Comparison of ENCODE assay signal across 8 mouse cellular contexts in genomic region chr9:60951071-60951561, GRCm38 (mm10).
DNase-seq lines count a peak whose midpoint lies in the region; ATAC-seq lines count a peak whose summit lies in the region.

No protein-coding gene starts in this region.

- no peak overlapping the region for H3K9ac ChIP-seq in embryonic facial prominence, embryonic 12.5 days
- H3K9ac ChIP-seq in intestine, embryonic 16.5 days (ENCODE audit: low read depth, low read length): no peak overlapping the region

- peak overlapping the region; percentile 78 for H3K27ac ChIP-seq in embryonic facial prominence, embryonic 12.5 days
- peak overlapping the region; percentile 23 for H3K27ac ChIP-seq in intestine, embryonic 16.5 days (ENCODE audit: low read length)

- H3K4me2 ChIP-seq in embryonic facial prominence, embryonic 12.5 days (replicated peaks): no peak overlapping the region
- H3K4me2 ChIP-seq in intestine, embryonic 16.5 days (ENCODE audit: low read depth, low read length): no peak overlapping the region

- peak; percentile 71; the same call in 1 of the 2 replicates for ATAC-seq in embryonic facial prominence, embryonic 12.5 days (ENCODE audit: insufficient number of reproducible peaks, insufficient read depth, low FRiP score, low TSS enrichment)
- ATAC-seq in intestine, embryonic 16.5 days: peak; percentile 26; the same call in 1 of the 2 replicates

- 11% methylated on average over 10 of the region's 10 CpGs for WGBS in embryonic facial prominence, embryonic 12.5 days
- 32% methylated on average over 10 of the region's 10 CpGs for WGBS in intestine, embryonic 16.5 days

- no peak overlapping the region for H3K4me3 ChIP-seq in embryonic facial prominence, embryonic 12.5 days
- no peak overlapping the region for H3K4me3 ChIP-seq in intestine, embryonic 16.5 days (ENCODE audit: low read length)

- H3K9me3 ChIP-seq in embryonic facial prominence, embryonic 12.5 days: no peaks in the 10 kb centered on the region
- H3K9me3 ChIP-seq in intestine, embryonic 16.5 days (ENCODE audit: control insufficient read depth, low read length): no peaks in the 10 kb centered on the region

- no peaks in the 10 kb centered on the region for H3K36me3 ChIP-seq in embryonic facial prominence, embryonic 12.5 days
- H3K36me3 ChIP-seq in intestine, embryonic 16.5 days (ENCODE audit: control insufficient read depth, insufficient read depth, low read length): no peaks in the 10 kb centered on the region

- H3K4me1 ChIP-seq in embryonic facial prominence, embryonic 12.5 days: peaks cover 51% of the 10 kb centered on the region
- H3K4me1 ChIP-seq in intestine, embryonic 16.5 days (ENCODE audit: control insufficient read depth, insufficient read depth, low read length): 0 out of 2 replicates have a peak, but pooled peaks cover 7% of the 10 kb centered on the region

- DNase-seq in ovary, postnatal 14 days (ENCODE audit: low spot score): peak; percentile 39
- no peak for DNase-seq in ovary, postnatal 36 days (ENCODE audit: low spot score)
- DNase-seq in lung, postnatal 36 days: peak; percentile 53
- DNase-seq in layer of hippocampus, postnatal 25 days (ENCODE audit: extremely low spot score in 1 of 2, low spot score in 1 of 2): no peak
- no peak for DNase-seq in right cerebral cortex, adult 18-20 months
- no peak for DNase-seq in urinary bladder, adult 18-20 months (ENCODE audit: low spot score in 2 of 2)

- H3K27me3 ChIP-seq in embryonic facial prominence, embryonic 12.5 days: 0 out of 2 replicates have a peak, but pooled peaks cover 5% of the 10 kb centered on the region
- no peaks in the 10 kb centered on the region for H3K27me3 ChIP-seq in intestine, embryonic 16.5 days (replicated peaks; ENCODE audit: control insufficient read depth, insufficient read depth, low read length)

Comparison
In these comparisons a context has a peak if more than half of its experiments do, and no peak if none do; other contexts are left out.
1. DNase-seq: peak in ovary, postnatal 14 days (single experiment) and lung, postnatal 36 days (single experiment); none in ovary, postnatal 36 days (single experiment), layer of hippocampus, postnatal 25 days (0 of 2), right cerebral cortex, adult 18-20 months (single experiment) and urinary bladder, adult 18-20 months (0 of 2).